Mouse (Mus musculus) erythroblast, embryonic 14.5 days (primary cell): ENCODE measurements around the gene Tmeff1.

ENCODE experiments used
- GATA1 ChIP-seq: IDR thresholded peaks from 2 replicates; pipeline ENCODE4 v1.6.1; 2012; ENCODE audit warnings: low read length, inconsistent platforms, mixed read lengths
- TAL1 ChIP-seq: IDR thresholded peaks from 3 replicates; pipeline ENCODE4 v1.6.1; 2012; ENCODE audit warnings: low read length, inconsistent platforms, mixed read lengths

DNA sequence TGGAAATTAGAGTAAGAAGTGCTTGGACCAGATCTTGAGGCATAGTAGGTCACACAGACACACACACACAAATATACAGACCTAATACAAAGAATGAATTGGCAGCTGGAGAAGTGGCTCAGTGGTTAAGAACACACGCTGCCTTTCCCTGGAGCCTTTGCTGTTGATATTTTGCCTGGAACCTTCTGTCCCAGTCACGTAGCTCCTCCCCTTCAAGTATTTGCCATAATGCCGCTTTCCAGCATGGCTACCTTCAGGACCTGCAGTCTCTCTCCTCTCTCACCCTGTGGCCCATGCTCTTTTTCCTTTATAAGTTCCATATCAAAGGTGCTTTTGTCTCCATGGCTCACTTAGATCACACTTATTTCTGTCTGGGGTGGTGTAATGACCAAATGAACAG is 6.4 kb downstream of the Tmeff1 start:
- TF ChIP-seq TAL1 (no peak), GATA1 (no peak)
